Mouse (Mus musculus): ENCODE results near the gene Unc45a.

The Unc45a gene

DNA sequence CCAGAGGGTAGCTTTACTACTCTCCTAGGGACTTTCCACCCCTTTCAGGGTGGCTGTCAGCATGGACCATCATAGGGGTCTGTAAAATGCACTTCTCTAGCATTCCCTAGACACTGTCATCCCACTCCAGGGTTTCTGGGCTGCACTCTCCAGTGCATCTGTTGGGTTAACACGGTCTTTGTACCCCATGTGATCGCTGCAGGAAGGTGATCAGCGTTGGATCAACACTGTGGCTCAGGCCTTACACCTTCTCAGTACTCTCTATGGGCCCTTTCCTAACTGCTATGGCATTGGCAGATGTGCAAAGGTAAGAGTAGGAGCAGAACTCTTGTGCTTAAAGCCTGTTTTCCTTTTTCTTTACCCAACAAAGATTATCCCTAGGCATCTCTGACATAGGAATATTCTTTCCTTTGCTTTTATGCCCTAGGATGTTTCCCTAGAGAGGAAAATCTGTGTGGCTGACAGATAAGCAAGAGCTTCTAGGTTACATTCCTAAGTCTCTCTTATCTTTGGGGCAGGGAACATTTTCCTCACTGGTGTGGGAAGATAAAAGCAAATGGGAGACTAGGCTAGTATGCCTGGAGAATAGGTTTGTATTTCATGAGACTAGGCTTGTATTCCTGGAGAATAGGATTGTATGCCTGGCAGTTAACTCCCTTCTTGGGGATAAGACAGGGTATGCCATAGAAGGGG is 57.4 kb downstream of the Unc45a start:
- no peak for DNase-seq (ENCODE audit: low spot score in 2 of 2)

DNA sequence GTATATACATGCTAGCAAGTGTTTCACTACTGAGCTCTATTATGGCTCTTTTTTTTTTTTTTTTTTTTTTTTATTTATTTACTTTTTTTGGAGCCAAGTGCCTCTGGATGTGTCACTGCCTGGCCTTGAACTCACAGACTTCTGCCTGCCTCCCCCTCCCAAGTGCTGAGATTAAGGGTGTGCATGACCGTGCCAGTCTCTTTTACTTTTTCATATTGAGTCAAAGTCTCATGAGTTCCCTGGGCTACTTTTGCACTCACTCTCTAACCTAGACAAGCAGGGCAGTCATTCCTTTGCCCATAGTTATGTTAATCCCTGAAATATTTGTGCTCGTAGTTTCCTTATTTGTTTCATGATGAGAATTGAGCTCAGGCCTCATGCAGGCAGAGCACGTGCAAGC is 59.2 kb downstream of the Unc45a start:
- no peak for DNase-seq (ENCODE audit: low spot score in 2 of 2)

DNA sequence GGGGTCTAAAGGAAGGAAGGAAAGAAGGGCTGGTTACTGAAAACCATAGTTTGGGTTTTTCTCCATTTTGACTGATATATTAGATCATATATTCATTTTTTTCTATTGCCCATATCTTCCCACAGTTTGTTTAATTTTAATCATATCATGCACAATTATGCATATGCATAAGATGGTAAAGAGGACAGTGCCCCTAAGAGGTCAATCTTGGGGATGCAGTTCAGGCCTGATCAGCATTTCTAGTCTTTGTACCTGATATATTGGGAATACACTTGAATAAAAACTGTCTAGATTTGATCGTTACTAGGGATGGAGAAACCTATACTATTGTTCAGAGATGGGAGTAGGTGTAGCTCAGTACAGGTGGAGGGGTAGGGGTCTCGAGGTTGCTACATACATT is 59.8 kb downstream of the Unc45a start:
- DNase-seq (ENCODE audit: low spot score in 2 of 2): no peak

DNA sequence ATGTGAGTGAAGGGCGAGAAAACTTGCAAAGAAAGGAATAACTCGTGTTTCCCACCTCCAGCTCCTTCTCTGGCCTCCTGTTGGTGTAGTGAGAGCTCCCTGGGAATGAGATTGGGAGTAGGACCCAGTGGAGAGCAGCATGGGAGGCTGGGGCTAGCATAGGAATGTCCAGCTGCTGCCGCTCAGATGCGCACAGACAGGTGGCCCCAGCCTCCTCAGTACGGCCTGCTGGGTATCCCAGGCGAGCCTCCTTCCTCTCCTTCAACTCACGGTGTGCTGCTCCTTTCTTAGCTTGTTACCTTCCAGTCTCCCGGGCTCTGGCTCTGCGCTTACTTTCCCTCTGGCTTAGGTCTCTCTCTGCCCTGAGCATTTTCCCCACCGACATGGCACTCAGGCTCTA is 60.8 kb downstream of the Unc45a start:
- no peak for DNase-seq (ENCODE audit: low spot score in 2 of 2)

DNA sequence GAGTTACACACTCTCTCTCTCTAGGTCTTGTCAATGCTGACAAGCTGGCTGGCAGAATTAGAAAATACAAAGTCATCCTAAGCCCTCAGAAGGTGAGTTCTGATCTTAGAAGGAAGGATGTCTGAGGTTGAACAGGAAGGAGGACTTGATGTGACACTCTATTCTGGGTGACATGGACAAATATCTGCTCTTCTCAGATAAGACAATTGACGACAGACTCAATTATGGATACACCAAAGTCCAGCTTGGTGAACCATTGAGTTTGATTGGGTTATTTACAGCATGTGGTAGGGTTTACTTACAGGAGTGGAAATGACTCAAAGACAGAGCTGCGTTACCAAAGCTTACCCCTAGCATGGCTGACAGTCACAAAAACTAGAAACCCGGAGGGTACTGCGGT is 64.4 kb downstream of the Unc45a start:
- no peak for DNase-seq (ENCODE audit: low spot score in 2 of 2)
